10 mouse cellular contexts compared by ENCODE assay signal in the genomic region with DNA sequence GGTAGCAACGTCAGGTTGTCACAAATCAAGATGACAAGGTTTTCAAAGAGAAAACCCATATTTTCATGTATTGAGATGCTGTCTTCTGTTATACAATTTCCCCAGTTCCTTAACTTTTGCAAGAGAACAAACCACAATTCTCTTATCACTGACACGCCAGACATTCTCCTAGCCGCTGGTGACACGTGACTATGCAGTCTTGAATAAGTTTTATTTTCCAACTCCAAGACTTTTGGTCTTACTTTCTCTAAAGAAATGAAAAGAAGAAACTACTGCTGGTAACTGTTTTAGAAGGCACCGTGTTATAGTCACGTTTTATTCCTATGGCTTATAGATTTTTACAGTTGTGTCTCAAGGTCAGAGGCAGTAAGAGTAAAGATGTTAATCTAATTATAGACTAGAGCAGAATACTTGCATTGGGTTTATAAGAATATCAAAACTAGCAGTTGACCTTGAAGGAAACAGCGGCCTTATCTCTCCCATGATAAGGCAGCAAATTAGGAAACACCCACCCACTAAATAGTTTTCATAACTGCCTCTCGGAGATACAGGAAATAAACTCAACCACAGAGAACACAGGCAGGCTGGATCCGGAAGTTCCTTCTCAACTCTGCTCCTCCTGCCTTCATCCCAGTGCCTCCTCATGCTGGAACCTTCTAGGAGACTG. TPM values are rescaled to one million over a fixed set of nuclear protein-coding genes. Genes with fewer than 3 reads are reported as not detected.
DNase-seq lines count a peak whose midpoint lies in the region; ATAC-seq and TF ChIP-seq lines count a peak whose summit lies in the region.
"Had no signal": no experiment of that assay in that cellular context is flagged by ENCODE, and none has a peak within 500 bp of the region (broad histone marks: within the 10 kb centered on the region; RNA-seq: fewer than 3 reads in every experiment).

No protein-coding gene starts in this region.

- no peaks in the 10 kb centered on the region for H3K27me3 ChIP-seq in G1E (ENCODE audit: insufficient read depth, low read length)
- no peaks in the 10 kb centered on the region for H3K27me3 ChIP-seq in heart, postnatal 0 days (ENCODE audit: control insufficient read depth, insufficient read depth, low read length)
- no peaks in the 10 kb centered on the region for H3K27me3 ChIP-seq in forebrain, embryonic 15.5 days
- H3K27me3 ChIP-seq: embryonic facial prominence, embryonic 12.5 days; limb, embryonic 12.5 days had no signal

- H3K27ac ChIP-seq in heart, postnatal 0 days (ENCODE audit: low read depth): peak overlapping the region; percentile 88
- H3K27ac ChIP-seq in forebrain, embryonic 15.5 days (replicated peaks): no peak overlapping the region
- H3K27ac ChIP-seq: embryonic facial prominence, embryonic 12.5 days; limb, embryonic 12.5 days had no signal

- H3K4me3 ChIP-seq in G1E (ENCODE audit: low read depth, low read length): peak overlapping the region; percentile 48; the same call in 1 of the 2 replicates
- H3K4me3 ChIP-seq in heart, postnatal 0 days (ENCODE audit: low read depth, low read length): peak overlapping the region; percentile 16
- no peak overlapping the region for H3K4me3 ChIP-seq in forebrain, embryonic 15.5 days
- H3K4me3 ChIP-seq: embryonic facial prominence, embryonic 12.5 days; limb, embryonic 12.5 days had no signal

- no peaks in the 10 kb centered on the region for H3K9me3 ChIP-seq in G1E (replicated peaks)
- no peaks in the 10 kb centered on the region for H3K9me3 ChIP-seq in heart, postnatal 0 days (replicated peaks; ENCODE audit: control insufficient read depth, low read length)
- H3K9me3 ChIP-seq in forebrain, embryonic 15.5 days: no peaks in the 10 kb centered on the region
- H3K9me3 ChIP-seq: embryonic facial prominence, embryonic 12.5 days; limb, embryonic 12.5 days had no signal

- H3K4me2 ChIP-seq in heart, postnatal 0 days (ENCODE audit: low read depth, low read length): peak overlapping the region; percentile 51
- H3K4me2 ChIP-seq in forebrain, embryonic 15.5 days (replicated peaks): no peak overlapping the region

- H3K9ac ChIP-seq in heart, postnatal 0 days (replicated peaks; ENCODE audit: low read depth, low read length): no peak overlapping the region
- H3K9ac ChIP-seq in forebrain, embryonic 15.5 days (replicated peaks): no peak overlapping the region
- H3K9ac ChIP-seq: embryonic facial prominence, embryonic 12.5 days; limb, embryonic 12.5 days had no signal

- ATAC-seq in G1E (ENCODE audit: extremely low read depth, insufficient number of reproducible peaks, low FRiP score, poor library complexity, severe bottlenecking): peak; percentile 66
- ATAC-seq in heart, postnatal 0 days (ENCODE audit: insufficient read depth, low read depth): no peak
- peak; percentile 69 for ATAC-seq in megakaryocyte, adult 5-6 weeks (ENCODE audit: poor library complexity, severe bottlenecking)
- no peak for ATAC-seq in forebrain, embryonic 15.5 days (replicated peaks)

- peaks cover 89% of the 10 kb centered on the region for H3K4me1 ChIP-seq in G1E (ENCODE audit: insufficient read depth, low read depth, low read length)
- peaks cover 37% of the 10 kb centered on the region for H3K4me1 ChIP-seq in heart, postnatal 0 days (ENCODE audit: control insufficient read depth, insufficient read depth)
- no peaks in the 10 kb centered on the region for H3K4me1 ChIP-seq in forebrain, embryonic 15.5 days
- H3K4me1 ChIP-seq: embryonic facial prominence, embryonic 12.5 days; limb, embryonic 12.5 days had no signal

- 6% methylated on average over 9 of the region's 9 CpGs for WGBS in heart, postnatal 0 days
- WGBS in forebrain, embryonic 15.5 days: 91% methylated on average over 9 of the region's 9 CpGs

- TF ChIP-seq CTCF in G1E (IDR thresholded peaks at IDR 0.05; ENCODE audit: low read depth, low read length): no peak
- TF ChIP-seq CTCF in heart, postnatal 0 days (IDR thresholded peaks at IDR 0.05; ENCODE audit: low read depth): no peak

- peaks cover 83% of the 10 kb centered on the region for H3K36me3 ChIP-seq in G1E (replicated peaks)
- no peaks in the 10 kb centered on the region; the same call in 1 of the 2 replicates for H3K36me3 ChIP-seq in heart, postnatal 0 days (replicated peaks; ENCODE audit: control insufficient read depth, insufficient read depth, low read length)
- H3K36me3 ChIP-seq in forebrain, embryonic 15.5 days: no peaks in the 10 kb centered on the region
- H3K36me3 ChIP-seq: embryonic facial prominence, embryonic 12.5 days; limb, embryonic 12.5 days had no signal

- TF ChIP-seq EP300 in heart, postnatal 0 days (IDR thresholded peaks at IDR 0.05; ENCODE audit: low read depth): no peak

- DNase-seq in kidney, adult 9 months: peak; percentile 26
- no peak for DNase-seq in kidney, postnatal 10 days
- no peak for DNase-seq in G1E (ENCODE audit: low spot score)
- peak; percentile 66 for DNase-seq in heart, postnatal 0 days (ENCODE audit: low spot score)
- DNase-seq in cerebellum, adult 18-20 months: no peak
- no peak for DNase-seq in right cerebral cortex, postnatal 25 days

RNA-seq across cellular contexts. Expression of a gene that starts 12.4 kb away (rescaled TPM):
- total RNA-seq in G1E (2014; fragmentation: Nextera tagmentation) (288 and 301 TPM in 2 replicates), G1E (2017) (438 and 441 TPM in 2 replicates)
- 14.3 and 37.2 TPM in 2 replicates for polyA plus RNA-seq in G1E (2012)
- 11.8 and 16.1 TPM in 2 replicates for total RNA-seq in heart, postnatal 0 days (2014; rRNA removed; ENCODE audit: low replicate concordance)
- polyA plus RNA-seq in heart, postnatal 0 days (2015; fragmentation: Nextera tagmentation; extraction: Ambion mirVana): 11.1 and 11.8 TPM in 2 replicates
- total RNA-seq in megakaryocyte, adult 5-6 weeks (2015): 74.2 and 74.8 TPM in 2 replicates
- total RNA-seq in megakaryocyte, adult 5-6 weeks (2017): 95.7 and 112 TPM in 2 replicates
- polyA plus RNA-seq in forebrain, embryonic 15.5 days (2015; fragmentation: Nextera tagmentation; extraction: Ambion mirVana): 3.7 and 4.3 TPM in 2 replicates

RNA-seq across cellular contexts. Expression of a gene that starts 50.6 kb away (rescaled TPM):
- 152 and 187 TPM in 2 replicates for total RNA-seq in G1E (2014; fragmentation: Nextera tagmentation)
- total RNA-seq in G1E (2017): 233 and 234 TPM in 2 replicates
- polyA plus RNA-seq in G1E (2012): 27.0 and 38.4 TPM in 2 replicates
- total RNA-seq in heart, postnatal 0 days (2014; rRNA removed; ENCODE audit: low replicate concordance): 62.6 and 125 TPM in 2 replicates
- polyA plus RNA-seq in heart, postnatal 0 days (2015; fragmentation: Nextera tagmentation; extraction: Ambion mirVana): 137 and 138 TPM in 2 replicates
- total RNA-seq in megakaryocyte, adult 5-6 weeks (2015): 107 and 129 TPM in 2 replicates
- total RNA-seq in megakaryocyte, adult 5-6 weeks (2017): 102 and 112 TPM in 2 replicates
- polyA plus RNA-seq in forebrain, embryonic 15.5 days (2015; fragmentation: Nextera tagmentation; extraction: Ambion mirVana): 136 and 138 TPM in 2 replicates

Comparison
In these comparisons a context has a peak if more than half of its experiments do, and no peak if none do; other contexts are left out.
1. DNase-seq: peak in kidney, adult 9 months (single experiment) and heart, postnatal 0 days (single experiment); none in kidney, postnatal 10 days (single experiment), G1E (single experiment), cerebellum, adult 18-20 months (0 of 2) and right cerebral cortex, postnatal 25 days (single experiment).
2. ATAC-seq: peak in G1E (single experiment) and megakaryocyte, adult 5-6 weeks (single experiment); none in heart, postnatal 0 days (single experiment) and forebrain, embryonic 15.5 days (single experiment).